Mouse (Mus musculus): ENCODE data around the gene Sertad1. TPM values are rescaled to one million over a fixed set of nuclear protein-coding genes. Genes with fewer than 3 reads are reported as not detected.

Gene Sertad1
- polyA plus RNA-seq, 1 experiment, result 23.0 TPM

DNA sequence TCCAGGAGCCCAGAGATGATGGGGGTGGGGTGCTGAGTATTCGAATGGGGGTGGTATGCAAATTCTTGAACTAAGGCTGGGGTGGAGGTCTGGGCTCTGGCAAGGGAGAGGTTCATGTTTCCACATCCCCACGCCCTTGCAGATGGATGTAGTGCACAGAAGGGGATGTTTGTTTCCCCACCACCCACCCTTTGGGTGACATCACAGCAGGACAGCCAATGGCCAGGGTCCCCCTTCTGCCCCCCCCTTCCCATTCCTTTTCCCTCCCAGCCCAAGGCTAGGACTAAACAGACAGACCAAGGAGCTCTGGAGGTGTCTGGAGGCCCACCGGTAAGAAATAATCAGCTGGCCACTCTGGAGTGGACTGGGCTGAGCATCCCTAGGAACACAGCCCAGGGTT lies 12.3 kb downstream of the Sertad1 start, which contains the start of gene Prx:
Gene Prx, plus strand, starts transcription at position 289 of the 400 bp plus-strand sequence.
- no peak for DNase-seq (ENCODE audit: low read depth)

DNA sequence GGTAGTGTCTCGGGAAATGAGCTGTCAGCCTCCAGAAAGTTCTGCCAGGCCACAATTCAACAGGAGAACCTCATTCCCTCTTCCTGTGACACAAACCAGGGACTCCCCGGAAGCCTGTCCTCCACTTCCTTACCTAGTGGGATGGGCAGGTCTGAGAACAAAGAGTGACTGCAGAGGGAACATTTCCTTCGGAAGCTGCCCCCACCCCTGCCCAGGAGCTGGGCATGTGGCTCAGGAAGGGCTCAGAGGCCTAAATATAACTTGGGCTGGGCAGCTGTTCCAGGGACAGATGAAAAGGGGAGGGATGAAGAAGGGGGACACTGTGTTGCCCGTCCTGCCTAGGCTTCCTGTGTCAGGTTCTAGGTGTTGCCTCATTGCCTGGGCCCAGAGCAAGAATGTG lies 14.9 kb downstream of the Sertad1 start:
- DNase-seq (ENCODE audit: low read depth), result no peak

DNA sequence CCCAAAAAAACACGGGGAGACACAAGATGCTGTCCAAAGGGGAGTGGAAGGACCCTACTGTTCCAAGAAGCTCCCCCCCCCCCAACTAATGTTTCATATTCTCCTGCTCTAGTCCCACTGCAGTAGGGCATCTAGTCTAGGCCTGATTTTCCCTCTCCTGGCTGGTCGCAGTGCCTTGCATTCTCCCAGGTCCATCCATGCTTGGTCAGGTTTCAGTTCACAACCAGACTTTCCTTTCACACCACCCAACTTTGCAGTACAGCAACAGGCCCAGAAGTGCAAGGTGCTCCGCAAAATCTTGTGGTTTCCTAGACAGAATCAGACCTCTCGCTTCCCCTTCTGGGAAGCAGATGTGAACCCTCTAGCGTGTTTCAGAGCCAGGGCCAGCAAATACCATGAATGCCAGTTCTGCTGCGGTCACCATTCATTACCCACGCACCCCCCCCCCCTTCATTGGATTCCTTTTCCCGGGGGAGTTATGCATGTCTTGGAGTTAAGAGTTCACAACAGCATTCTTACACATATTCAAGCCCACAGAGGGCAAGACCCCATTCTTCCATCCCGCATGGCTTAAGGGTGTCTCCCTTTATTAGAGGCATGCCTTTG lies 20.2 kb downstream of the Sertad1 start:
- no peak for DNase-seq (ENCODE audit: low read depth)

DNA sequence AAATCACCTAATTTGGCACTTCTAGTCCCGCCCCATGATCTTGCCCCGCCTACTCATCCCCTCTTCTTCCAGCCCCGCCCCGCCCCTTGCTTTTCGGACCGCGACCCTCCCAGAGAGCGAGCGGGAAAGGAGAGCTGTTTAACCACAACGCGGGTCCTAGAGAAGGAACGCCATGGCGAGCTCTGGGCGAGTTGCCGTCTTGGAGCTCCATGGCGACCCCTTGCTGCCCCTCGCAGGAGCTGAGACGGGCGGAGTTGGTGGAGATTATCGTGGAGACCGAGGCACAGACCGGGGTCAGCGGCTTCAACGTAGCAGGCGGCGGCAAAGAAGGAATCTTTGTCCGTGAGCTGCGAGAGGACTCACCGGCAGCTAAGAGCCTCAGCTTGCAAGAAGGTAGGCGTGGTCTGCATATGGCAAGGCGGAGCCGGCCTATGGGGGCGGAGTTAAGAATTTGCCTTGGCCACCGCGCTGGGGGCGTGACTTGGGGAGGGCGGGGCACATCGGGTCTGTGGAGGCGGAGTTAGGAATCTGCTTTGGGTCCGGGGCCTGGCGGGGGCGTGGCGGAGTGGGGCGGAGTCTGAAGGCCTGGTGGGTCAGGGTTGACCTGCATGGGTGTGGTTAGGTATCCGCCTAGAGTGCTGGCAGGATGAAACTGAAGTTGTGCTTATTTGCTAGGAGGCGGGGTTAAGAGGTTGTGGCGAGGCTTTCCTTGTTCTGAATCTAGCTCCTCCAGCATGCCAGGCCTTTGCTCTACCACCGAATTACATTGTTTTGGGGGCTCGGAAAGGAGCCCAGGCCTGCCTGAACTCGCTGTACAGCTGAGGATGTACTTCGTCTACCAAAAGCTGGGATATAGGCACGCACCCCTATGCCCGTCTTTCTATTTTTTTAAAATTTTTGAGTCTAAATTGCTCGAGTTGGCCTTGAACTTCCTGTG lies 21.3 kb downstream of the Sertad1 start:
- DNase-seq (ENCODE audit: low read depth), result peak; percentile 78

DNA sequence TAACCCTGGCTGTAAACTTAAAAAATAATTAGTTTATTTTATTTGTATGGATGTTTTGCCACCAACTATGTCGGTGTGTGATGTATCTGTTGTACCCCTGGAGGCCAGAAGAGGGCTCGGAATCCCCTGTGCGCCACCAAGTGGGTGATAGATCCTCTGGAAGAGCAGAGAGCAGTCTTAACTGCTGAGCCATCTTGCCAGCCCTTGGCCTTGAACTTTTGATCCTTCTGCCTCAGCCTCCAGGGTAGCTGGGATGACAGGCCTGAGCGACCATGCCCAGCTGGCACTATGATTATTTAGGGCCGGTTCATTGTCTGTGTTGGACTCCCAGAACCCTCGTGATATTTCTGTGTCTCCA lies 21.9 kb downstream of the Sertad1 start:
- no peak for DNase-seq (ENCODE audit: low read depth)

DNA sequence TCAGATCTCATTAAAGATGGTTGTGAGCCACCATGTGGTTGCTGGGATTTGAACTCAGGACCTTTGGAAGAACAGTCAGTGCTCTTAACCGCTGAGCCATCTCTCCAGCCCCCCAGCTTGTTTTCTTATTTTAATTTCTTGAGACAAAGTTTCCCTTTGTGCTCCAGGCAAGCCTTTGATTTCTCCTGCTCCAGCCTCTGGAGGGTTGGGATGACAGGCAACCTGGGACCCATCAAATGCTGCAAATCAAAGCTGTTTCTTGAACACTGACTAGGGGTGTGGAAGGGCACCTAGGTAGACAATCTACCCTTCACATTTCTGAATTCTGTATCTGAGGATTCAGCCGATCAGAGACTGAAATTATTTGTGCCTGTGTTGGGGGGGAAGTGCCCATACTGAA lies 24.1 kb downstream of the Sertad1 start:
- no peak for DNase-seq (ENCODE audit: low read depth)

DNA sequence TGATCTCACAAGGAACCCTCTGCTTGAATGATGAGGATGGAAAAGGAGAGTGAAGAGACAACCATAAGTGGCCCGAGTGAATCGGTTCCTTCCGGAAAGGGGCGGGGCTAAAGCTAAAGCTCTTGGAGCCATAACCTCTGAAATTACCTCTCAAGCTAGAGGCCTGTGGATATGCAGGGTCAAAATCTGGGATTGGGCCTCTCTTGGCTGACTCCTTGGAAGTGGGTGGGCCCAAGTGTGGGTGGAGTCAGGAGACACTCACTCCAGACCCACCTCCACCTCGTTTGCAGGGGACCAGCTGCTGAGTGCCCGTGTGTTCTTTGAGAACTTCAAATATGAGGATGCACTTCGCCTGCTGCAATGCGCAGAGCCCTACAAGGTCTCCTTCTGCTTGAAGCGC lies 28.3 kb downstream of the Sertad1 start:
- DNase-seq (ENCODE audit: low read depth), result no peak

DNA sequence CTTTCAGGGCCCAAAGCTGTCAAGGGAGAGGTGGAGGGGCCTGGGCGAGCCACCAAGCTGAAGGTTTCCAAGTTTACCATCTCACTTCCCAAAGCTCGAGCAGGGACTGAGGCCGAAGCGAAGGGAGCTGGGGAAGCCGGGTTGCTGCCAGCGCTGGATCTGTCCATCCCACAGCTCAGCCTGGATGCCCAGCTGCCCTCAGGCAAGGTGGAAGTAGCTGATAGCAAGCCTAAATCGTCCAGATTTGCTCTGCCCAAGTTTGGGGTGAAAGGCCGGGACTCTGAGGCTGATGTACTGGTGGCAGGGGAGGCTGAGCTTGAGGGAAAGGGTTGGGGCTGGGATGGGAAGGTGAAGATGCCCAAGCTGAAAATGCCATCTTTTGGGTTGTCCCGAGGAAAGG lies 31.6 kb downstream of the Sertad1 start:
- no peak for DNase-seq (ENCODE audit: low read depth)

DNA sequence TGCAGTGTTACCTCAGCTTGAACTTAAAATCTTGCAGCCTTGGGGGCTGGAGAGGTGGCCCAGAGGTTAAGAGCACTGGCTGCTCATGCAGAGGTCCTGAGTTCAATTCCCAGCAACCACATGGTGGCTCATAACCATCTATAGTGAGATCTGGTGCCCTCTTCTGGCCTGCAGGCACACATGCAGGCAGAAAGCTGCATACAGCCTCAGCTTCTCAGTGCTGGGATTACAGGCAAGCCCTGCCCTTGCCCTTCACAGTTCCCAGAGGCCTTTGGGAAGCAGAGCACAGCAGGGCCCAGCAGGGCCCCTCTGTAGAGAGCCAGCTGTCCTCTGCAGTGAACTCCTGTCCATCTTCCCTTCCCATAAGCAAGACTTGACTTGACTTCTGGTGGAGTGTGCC lies 33.4 kb downstream of the Sertad1 start:
- no peak for DNase-seq (ENCODE audit: low read depth)

DNA sequence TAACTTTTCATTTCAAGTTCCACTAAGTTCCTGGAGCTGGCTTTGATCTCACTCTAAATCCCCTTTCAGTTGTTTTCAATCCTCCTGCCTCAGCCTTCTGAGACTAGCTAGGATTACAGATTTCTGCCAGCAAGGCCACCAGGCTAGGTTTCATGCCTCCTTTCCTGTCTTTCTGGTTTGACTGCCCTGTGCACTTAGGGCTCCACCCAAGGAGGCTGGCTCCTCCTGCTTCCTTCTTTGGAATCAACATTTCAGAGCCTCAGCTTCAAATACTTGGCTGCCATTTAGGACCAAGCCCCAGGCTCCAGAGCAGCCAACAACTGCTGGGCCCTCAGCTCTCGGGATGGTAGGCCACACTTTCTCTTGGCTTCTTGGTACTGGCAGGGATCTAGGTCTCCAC lies 33.9 kb downstream of the Sertad1 start:
- DNase-seq (ENCODE audit: low read depth), result peak; percentile 70

DNA sequence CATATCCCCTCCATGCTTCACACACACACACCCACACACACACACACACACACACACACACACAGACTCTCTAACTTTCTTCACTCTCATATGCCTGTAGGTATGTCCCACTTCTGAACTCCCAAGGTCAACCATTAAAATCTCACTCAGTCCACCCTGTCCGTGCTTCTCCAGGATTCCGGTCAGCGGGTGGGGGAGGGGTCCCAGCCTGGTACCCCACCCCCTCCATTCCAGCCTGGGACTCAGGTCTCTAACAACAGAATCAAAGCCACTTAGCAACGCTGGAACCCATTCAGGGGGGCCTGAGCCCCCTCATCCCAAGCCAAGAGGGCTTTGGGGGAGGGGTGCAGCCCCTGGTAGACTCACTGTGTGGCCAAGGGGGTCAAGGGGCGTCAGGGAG lies 36.3 kb downstream of the Sertad1 start, which contains the start of gene Hipk4:
Gene Hipk4, plus strand, starts transcription at position 301 of the 400 bp plus-strand sequence.
- DNase-seq (ENCODE audit: low read depth), result no peak

DNA sequence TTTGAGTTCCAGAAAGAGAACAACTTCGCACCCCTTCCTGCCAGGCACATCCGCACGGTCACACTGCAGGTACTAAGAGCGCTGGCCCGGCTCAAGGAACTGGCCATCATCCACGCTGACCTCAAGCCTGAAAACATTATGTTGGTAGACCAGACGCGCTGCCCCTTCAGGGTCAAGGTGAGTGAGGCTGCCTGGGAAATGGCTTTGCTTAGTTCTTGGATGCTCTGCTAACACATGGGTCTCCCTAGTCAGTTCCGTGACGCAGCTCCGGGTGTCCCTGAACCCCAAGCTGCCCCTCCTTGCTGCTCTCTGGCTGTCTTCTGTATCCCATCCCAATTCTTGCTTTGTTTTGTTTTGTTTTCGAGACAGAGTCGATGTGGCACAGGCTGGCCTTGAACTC lies 37.1 kb downstream of the Sertad1 start:
- no peak for DNase-seq (ENCODE audit: low read depth)

DNA sequence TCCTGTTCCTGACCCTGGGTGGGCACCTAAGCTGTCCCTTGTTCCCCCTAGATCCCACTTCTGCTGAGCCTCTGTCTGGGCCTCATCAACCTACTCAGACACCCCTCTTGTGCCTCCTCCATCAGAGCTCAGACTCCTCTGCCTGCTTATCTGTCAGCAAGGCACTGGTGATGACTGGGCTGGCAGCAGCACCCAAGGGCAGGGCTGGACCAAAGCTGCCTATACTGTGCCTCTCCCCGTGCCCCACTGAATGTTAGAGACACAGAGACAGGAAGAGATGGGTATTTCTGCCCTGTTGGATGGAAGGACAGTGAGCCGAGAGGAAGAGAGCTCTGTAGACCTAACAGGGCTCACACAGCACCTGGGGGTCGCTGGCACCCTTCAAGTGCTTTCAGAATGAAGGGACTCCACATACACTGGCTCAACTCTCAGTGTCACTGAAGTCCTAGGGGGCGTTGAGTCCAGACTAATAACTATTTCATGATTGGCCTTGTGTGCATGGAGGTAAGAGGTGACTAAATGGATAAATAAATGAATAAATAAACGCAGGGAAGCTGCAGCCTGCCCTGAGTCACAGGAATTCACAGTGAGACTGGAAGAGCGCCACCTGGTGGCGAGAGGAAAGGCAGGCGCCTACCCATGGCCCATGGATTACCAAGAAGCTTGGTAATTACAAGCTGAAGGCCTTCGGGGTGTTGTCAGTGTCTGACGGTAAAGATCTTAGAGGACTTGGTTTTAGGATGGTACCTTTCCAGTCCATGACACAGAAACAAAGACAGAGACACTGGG lies 39.5 kb downstream of the Sertad1 start:
- no peak for DNase-seq (ENCODE audit: low read depth)

DNA sequence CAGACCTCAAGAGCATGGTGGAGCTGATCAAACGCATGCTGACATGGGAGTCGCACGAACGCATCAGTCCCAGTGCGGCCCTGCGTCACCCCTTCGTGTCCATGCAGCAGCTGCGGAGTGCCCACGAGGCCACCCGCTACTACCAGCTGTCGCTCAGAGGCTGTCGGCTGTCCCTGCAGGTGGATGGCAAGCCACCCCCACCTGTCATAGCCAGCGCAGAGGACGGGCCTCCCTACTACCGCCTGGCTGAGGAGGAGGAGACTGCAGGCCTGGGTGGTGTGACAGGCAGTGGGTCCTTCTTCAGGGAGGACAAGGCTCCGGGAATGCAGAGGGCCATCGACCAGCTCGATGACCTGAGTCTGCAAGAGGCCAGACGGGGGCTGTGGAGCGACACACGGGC lies 42.4 kb downstream of the Sertad1 start:
- no peak for DNase-seq (ENCODE audit: low read depth)

DNA sequence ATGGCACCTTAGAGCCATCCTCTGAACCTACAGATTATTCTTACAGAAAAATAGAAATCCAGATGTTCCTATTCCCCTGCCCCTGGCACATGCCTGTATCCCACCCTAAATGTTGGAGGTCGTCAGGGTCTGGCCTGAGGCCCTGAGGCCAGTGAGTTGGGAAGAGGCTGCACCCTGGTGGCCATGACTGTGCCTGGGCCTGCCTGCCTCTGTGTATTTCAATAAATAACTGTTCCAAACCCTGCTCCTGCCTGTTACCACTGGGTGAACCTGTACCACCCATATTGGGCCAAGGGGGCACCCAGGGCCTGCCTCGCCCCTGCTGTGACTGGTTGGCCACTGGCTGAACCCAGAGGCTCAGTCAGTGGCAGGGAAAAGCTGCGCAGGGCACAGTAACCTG lies 44.2 kb downstream of the Sertad1 start:
- DNase-seq (ENCODE audit: low read depth), result no peak

DNA sequence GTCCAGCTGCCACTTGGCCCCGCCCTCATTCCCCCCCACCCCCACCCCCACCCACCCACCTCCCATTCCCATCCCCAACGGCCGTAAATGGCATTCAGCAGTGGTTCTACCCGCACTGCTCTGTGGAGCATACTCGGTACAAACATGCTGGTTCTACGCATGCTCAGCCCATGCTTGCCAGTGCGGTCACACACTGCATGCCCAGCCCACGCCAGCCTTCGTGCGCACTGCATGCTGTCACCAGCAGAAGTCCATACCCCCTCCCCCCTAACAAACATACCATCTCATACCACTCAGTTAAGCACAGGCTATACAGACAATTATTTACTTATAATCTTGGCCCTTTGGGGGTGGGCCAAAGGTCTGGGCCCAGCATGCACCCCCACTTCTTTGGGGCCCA lies 45.0 kb downstream of the Sertad1 start:
- no peak for DNase-seq (ENCODE audit: low read depth)

DNA sequence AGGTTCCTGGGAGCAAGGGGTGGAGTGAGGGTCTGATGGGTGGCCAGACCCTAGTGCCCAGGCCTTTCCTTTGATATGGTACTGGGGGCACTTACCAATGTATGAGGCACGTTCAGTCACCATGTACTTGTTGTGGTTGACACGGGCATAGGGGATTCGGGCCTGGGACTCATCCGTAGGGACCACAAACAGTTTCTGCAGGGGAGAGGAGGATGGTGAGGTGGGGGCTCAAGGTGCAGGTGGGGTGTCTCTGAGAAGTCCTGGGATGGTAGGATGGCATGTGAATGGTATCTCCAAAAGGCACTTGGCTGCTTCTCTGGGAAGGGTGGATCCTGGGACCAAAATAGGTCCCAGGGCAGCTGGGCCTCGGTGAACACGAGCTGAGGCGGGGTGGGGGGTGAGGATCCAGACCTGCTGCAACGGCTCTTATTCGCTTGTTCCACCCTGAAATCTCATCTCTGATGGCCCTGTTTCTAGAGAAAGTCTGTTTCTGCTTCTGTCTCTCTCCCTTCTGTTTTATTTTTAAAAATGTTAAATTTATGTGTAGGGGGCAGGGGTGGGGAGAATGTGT lies 45.9 kb downstream of the Sertad1 start:
- no peak for DNase-seq (ENCODE audit: low read depth)

DNA sequence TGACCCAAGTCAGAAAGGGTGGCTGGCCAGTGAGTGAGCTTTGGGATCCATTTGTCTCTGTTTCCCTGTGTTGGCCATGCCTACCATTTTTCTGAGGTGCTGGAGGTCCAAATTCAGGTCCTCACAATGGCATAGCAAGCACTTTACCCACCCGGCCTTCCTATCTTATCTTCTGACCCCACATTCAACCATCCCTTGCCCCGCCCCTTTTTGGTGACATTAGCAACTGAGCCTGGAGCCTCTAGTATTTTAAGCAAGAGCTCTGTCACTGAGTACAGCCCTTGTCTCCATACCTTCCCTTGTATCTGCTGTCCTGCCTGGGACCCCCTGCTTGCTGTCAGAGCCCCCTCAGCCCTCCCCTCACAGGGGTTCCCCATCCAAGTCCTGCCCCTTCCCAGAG lies 48.7 kb downstream of the Sertad1 start:
- no peak for DNase-seq (ENCODE audit: low read depth)

DNA sequence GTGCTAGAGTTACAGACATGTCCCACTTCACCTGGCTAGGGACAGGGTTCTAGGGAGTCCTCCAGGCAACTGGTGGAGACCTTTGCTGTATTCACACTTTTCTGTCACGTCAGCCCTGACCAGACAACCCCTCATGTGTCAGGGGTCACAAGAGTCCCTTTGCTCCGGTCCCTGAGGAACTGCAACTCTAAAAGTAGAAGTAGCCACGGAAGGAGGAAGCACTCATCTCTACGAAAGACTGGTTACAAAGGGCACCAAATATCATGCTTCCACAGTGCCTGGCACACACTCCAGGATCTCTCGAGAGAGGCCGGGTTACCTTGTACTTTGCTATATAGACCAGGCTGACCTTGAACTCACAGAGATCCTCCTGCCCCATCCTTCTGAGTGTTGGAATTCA lies 49.9 kb downstream of the Sertad1 start:
- DNase-seq (ENCODE audit: low read depth), result no peak

DNA sequence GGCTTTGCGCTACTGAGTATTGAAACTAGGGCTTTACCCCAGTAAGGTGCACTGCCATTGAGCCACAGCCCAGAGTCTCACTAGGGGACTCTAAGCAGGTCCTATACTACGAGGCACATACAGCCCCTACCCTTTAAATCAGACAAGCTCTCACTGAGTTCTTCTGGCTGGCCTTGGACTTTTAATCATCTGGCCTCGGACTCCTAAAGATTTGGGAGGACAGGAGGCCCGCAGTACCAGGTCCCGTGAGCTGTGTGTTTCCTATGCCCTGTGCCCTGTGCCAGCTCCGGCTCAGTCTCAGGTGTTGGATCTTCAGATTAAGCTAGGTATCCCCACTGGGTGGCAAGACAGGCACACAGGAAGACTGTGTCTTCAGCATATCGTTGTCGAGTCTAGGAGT lies 51.3 kb downstream of the Sertad1 start:
- no peak for DNase-seq (ENCODE audit: low read depth)

DNA sequence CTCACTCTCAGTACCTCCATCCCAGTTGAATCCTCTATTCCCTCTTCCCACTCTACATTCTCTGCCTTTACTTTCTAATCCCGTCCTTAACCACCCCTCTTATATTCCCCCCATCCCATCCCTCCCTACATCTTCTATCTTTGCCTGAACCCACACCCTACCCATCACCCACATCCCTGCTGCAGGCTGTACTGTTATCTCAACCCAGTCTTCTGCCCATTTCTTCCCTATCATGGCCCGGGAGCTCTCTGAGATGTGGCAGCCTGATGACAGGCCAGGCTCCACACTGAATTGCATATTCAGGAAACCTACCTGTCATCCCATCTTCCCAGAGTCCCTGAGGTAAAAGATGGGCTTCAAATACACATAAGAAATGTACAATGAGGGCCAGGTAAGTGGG lies 52.1 kb downstream of the Sertad1 start:
- no peak for DNase-seq (ENCODE audit: low read depth)
